Mouse (Mus musculus) spleen, adult 2 months (tissue): Measurements from ENCODE around the gene Gm20388.

Experiments used
- CTCF ChIP-seq: fragments of 200-500 bp; IDR thresholded peaks from 2 replicates; pipeline ENCODE4 v1.5.1; 2011; ENCODE audit warnings: mild to moderate bottlenecking, inconsistent platforms; ENCODE audit not compliant: insufficient read depth, insufficient read length, insufficient replicate concordance; ENCODE audit errors: extremely low read depth
- POLR2A ChIP-seq: fragments of 200-500 bp; IDR thresholded peaks from 2 replicates; pipeline ENCODE4 v1.6.1; 2011; ENCODE audit warnings: low read depth, low read length, inconsistent platforms

DNA sequence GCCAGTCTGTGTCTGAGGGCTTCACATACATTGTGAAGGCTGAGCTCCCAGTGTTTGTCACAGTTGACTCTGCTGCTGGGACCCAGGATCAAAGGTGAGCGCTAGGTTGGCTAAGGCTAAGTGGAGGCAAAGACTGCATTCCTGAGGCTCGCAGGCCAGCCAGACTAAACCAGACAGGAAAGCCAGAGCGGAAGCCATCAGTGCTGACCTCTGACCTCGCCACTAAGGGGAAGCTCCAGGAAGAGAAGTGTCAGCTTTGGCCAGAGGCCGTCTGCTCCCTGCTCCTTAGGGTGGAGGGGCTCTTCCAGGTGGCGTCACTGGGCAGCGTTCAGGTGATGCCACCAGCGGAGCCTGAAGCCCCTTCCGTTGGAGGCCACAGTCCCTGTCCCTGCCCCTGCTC, 665.2 kb downstream of the Gm20388 start:
- TF ChIP-seq POLR2A, result no peak
- no peak for TF ChIP-seq CTCF
